Mouse (Mus musculus) spleen, postnatal 10 days (tissue): ENCODE measurements around the gene Xpo1.
"Not testable (repeated sequence)": the region's sequence is repeated elsewhere in the genome, so short reads cannot be mapped to it uniquely, and the experiment has no call there.

Experiments used
- DNase-seq, 2 experiments: peaks; one replicate each; pipeline ENCODE4 v3.0.0; 2021 to 2022; ENCODE audit warnings: low spot score in 2 of 2

Xpo1 gene

DNA sequence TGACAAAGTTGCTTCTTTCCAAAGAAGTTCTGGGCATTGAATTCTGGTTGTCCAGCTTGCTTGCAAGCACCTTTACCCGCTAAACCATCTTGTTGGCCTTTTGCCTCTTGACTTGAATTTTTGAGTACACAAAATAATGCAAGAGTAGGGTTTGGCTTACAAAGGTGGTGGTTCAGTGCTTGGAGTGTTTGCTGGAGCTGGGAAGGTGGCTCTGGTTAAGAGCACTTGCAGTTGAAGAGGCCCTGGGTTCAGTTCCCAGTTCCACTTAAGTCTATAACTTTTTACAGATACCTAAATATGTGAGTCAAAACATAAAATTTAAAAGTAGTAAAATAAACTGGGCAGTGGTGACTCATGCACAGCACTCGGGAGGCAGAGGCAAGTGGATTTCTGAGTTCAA lies 42.5 kb downstream of the Xpo1 start:
- DNase-seq = no peak

DNA sequence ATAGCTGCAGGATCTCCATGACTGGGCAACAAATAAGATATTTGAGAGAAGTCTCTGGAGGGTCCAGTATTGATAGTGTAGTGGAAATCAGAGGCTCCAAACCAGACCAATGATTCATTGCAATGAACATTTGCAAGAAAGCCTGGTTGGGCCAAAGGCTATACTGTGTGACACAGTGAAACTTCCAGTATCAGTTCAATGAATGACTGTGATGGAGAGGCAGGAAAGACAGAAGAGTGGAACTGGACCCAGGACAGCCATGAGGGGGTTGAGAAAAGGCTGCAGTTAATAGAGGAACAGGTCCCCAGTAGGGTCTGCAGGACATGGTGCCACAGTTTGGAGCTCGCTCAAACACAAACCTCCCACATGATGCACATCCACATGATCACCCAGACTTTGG lies 44.1 kb downstream of the Xpo1 start:
- no peak for DNase-seq

GRCm38 (mm10) chr11:23303126-23303525 lies 47.3 kb downstream of the Xpo1 start:
- no peak for DNase-seq

DNA sequence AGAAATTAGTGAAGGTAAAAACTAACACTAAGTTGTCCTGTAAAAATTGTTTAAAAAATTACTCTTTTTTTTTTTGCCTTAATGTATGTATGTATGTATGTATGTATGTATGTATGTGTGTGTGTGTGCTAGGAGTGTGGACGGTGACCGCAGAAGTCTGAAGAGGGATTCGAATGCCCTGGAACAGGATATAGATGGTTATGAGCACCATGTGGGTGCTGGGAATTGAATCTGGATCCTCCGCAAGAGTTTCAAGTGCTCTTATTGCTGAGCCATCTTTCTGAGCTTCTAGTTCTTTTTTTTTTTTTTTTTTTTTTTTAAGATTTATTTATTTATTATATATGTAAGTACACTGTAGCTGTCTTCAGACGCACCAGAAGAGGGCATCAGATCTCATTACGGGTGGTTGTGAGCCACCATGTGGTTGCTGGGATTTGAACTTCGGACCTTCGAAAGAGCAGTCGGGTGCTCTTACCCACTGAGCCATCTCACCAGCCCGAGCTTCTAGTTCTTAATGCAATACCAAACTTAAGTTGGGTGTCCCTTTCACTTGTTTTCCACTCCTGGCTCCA lies 49.3 kb downstream of the Xpo1 start:
- DNase-seq = not testable (repeated sequence)

DNA sequence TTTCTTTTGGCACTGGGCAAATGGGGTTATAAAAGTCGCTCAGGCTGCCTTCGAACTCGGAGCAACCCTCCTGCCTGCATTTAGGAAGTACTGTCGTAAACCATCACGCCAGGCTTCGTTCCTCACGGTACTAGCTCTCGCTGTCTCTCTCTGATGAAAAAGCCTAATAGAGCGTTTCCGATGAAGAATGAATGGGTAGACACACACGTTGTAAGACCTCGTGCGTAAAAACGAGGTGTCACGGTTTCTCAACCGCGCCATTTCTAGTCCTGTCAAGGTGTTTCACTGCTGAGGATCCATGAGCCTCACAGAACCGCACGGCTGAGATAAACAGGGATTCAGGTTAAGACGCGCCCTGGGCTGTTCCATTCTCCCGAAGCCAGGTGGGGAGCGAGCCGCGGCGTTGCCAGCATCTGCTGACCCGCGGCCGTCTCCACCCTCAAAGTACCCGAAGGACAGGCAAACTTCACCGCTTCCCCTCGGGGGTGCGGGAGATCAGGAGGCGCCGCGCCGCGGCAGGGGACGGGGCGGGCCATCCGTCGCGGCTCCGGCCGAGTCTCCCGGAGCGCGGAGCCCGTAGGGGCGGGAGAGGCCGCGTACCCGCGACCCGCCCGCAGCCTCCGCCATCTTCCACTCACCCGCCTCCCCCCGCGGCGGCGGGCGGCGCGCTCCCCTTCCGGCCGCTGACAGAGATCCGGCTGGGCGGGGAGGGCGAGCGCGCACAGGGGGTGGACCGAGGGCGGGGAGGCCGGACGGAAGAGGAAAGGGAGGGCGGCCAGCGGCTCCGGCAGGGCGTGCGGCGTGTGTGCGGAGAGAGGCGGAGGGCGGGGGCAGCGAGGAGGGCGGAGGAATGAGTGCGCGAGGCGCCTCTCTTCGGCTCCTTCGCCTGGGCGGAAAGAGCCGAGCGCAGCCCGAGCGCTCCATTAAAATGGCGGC lies 50.1 kb downstream of the Xpo1 start:
- peak; percentile 91 to 98 for DNase-seq

- DNase-seq = peak; percentile 73 to 81
Measured at GRCm38 (mm10) chr11:23306764-23307565, 51.1 kb downstream of the Xpo1 start, which contains the start of gene Usp34. TSS of gene Usp34 (plus strand) at chr11:23306895.

DNA sequence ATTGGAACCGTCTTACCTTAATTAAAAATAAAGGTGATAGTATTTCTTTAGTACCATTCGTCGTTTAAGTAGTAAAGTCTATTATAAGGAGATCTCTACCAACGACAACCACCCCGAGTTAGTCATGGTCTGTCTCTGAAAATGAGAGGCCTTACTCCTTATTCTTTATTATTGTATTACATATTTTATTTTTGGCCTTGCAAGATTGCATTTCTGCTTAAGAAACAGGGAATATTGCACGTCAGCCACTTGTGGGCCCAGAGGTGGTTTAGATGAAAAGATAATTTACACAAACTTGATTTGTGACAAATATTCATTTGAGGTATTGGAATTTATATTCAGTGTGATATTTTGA lies 51.7 kb downstream of the Xpo1 start:
- DNase-seq = no peak

- no peak for DNase-seq
Measured at GRCm38 (mm10) chr11:23313496-23313895, 57.7 kb downstream of the Xpo1 start.

GRCm38 (mm10) chr11:23329413-23329812 lies 73.6 kb downstream of the Xpo1 start:
- DNase-seq = no peak

- no peak for DNase-seq
Measured at GRCm38 (mm10) chr11:23332136-23332535, 76.3 kb downstream of the Xpo1 start.

DNA sequence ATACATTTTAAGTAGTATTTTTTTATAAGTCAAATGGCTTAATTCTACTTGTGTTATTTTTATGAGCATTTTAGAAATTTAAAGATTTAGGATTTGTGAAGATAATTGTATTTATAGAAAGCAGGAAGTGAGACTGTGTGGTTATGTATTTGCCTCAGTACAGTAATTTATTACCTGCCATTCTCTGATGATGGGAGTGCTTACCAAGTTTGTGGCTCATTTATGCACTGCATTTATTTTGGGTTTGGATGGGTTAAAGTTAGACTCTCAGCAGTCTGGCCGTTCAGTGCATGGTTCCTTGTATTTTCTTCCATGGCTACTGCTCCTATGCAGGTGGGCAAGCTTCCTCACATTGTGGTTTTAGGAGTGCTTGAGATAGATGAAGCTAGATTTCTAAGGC lies 79.3 kb downstream of the Xpo1 start:
- DNase-seq = no peak
